Mouse (Mus musculus) brain, embryonic 14.5 days (tissue): Measurements from ENCODE around the gene Vps8.

ENCODE experiments used
- CTCF ChIP-seq: fragments of 200-500 bp; IDR thresholded peaks from 2 replicates; pipeline ENCODE4 v1.5.1; 2012; ENCODE audit warnings: inconsistent platforms, mild to moderate bottlenecking, moderate library complexity, borderline replicate concordance; ENCODE audit not compliant: insufficient read depth, insufficient read length; ENCODE audit errors: extremely low read depth
- POLR2A ChIP-seq: fragments of 200-500 bp; IDR thresholded peaks from 2 replicates; pipeline ENCODE4 v1.6.1; 2012; ENCODE audit warnings: mild to moderate bottlenecking, inconsistent platforms, borderline replicate concordance; ENCODE audit not compliant: poor library complexity, insufficient read depth, insufficient read length, severe bottlenecking; ENCODE audit errors: extremely low read depth

DNA sequence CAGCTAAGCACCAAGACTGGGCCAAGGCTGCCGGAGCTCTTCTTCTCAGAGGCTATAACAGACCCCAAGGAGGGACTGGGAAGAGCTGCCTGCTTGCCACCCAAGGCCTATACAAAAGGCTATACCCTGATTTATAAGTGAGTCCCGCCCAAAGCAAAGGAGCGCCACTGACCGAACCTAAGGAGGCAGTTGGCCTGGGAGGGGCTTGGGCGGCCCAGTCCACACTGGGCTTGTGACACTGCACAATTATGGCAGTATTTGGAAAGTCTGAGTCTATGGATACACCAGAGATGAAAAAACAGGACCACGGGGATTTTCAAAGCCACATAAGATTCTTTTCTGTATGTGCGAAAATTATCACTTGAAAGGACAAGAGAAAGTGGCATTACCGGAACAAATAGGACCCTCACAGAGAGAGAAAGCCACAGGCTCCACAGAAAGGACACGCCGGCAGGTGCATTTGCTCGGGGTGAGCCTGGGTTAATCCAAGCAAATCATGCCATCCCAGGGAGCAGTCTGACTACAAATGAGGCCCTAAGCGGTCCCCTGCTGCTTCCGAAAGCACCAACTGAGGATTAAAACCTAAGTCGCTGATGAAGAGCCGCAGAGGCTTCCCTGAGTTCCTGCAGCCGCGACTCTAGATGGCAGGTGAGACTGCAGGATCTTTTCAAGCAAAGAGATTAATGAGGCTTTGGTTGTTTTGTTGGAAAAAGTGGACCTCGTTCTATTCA lies 241.9 kb downstream of the Vps8 start:
- TF ChIP-seq CTCF: no peak
- no peak for TF ChIP-seq POLR2A
